Comparison of ENCODE assay signal across 7 mouse cellular contexts in the genomic region with DNA sequence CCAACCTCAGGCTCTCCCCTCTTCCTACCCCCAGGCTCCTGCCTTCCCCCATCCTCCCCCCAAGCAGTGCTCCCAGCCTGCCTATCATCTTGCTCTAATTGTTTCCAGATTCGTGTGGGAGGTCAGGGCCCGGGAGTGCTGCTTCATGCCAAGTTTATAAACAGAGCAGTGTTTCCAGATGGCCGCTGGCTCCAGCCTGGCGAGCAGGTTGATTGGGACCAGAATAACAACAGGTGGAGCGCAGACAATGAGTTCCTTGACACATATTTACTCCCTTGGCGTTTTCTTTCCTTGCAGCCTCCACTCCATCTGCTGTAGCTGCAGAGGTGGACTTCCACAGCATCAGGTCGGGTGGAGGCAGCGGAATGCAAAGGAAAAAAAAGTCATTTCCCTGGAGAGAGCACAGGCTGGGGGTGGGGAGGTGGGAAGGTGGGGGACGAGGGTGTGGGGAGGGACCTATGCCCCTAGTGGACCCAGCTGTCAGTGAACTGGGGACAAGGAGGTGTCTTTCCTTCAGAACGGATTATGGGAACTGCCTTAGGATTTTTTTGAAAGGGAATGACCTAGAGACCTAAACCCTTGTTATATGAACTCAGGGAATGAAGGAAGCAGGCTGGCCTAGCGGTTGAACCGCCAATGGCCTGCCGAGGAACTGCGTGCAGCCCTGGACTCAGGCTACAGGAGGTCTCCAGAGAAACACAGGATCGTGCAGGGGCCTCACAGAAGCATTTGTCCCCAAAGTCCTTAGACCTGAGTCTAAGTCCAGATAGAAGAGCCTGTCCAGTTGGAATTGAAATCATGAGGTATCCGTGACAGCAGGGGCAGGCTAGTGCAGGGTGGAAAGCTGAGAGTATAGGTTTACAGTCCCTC.
DNase-seq lines count a peak whose midpoint lies in the region; ATAC-seq and TF ChIP-seq lines count a peak whose summit lies in the region.

No protein-coding gene starts in this region.

- H3K4me3 ChIP-seq in lung, adult 2 months (replicated peaks; ENCODE audit: extremely low read depth, low read depth, low read length) = no peak overlapping the region

- peak; percentile 30 for DNase-seq in cerebellum, adult 8-10 months
- peak; percentile 97 for DNase-seq in forelimb bud, embryonic 11.5 days (ENCODE audit: low read depth, low spot score)
- peak; percentile 68 for DNase-seq in heart, postnatal 25 days (ENCODE audit: low spot score)
- DNase-seq in layer of hippocampus, adult 11-12 months (ENCODE audit: low spot score) = peak; percentile 65
- DNase-seq in lung, adult 2 months = peak; percentile 7
- peak; percentile 75 for DNase-seq in retina, embryonic 14.5 days (ENCODE audit: low spot score)

- no peak for TF ChIP-seq CTCF in lung, adult 2 months (IDR thresholded peaks at IDR 0.05; ENCODE audit: insufficient read depth, low read length)

- intact Hi-C loops in heart, postnatal 25 days (cut with DNase I) = loop anchor here (5.0 kb wide), 1 partner anchor 351 kb away; no protein-coding TSS in a partner anchor

- no peak for TF ChIP-seq POLR2A in lung, adult 2 months (IDR thresholded peaks at IDR 0.05; ENCODE audit: borderline replicate concordance, extremely low read depth, low read depth, low read length)

- WGBS in lung, adult 2 months = 16% methylated on average over 16 of the region's 16 CpGs

- no peaks in the 10 kb centered on the region for H3K4me1 ChIP-seq in lung, adult 2 months (ENCODE audit: control insufficient read depth, insufficient read depth, low read length)

- ATAC-seq in megakaryocyte progenitor cell, adult 5-6 weeks (replicated peaks; ENCODE audit: poor library complexity) = no peak

Comparison
In these comparisons a context has a peak if more than half of its experiments do, and no peak if none do; other contexts are left out.
1. DNase-seq: peak in every context shown above with its lines; median percentile 97 in forelimb bud, embryonic 11.5 days; 75 in retina, embryonic 14.5 days; 68 in heart, postnatal 25 days; 65 in layer of hippocampus, adult 11-12 months; 30 in cerebellum, adult 8-10 months; 7 in lung, adult 2 months.